Mouse (Mus musculus) hindbrain, embryonic 11.5 days (tissue): ENCODE data around the gene Adssl1. TPM values are rescaled to one million over a fixed set of nuclear protein-coding genes. Genes with fewer than 3 reads are reported as not detected.

Experiments
- ATAC-seq: fragments of 200-750 bp; cut with Nextera tagmentation; 2 replicates; pipeline ENCODE4 v1.8.0; 2017; ENCODE audit warnings: mild to moderate bottlenecking, moderate TSS enrichment, moderate library complexity; ENCODE audit not compliant: low FRiP score
- DNase-seq: peaks from one replicate; pipeline ENCODE4 v3.0.0-alpha.2; 2015; ENCODE audit warnings: low spot score
- H3K27ac ChIP-seq: fragments of 300-500 bp; sonication (generic); 2 replicates; pipeline ENCODE4 v1.5.1; 2014; ENCODE audit warnings: mild to moderate bottlenecking, low read depth, low read length
- H3K27me3 ChIP-seq: fragments of 300-500 bp; sonication (generic); 2 replicates; pipeline ENCODE4 v1.6.1; 2014; ENCODE audit warnings: mild to moderate bottlenecking, low read length, moderate library complexity, mixed read lengths; ENCODE audit not compliant: control insufficient read depth, insufficient read depth
- H3K36me3 ChIP-seq: fragments of 300-500 bp; sonication (generic); 2 replicates; pipeline ENCODE4 v1.6.1; 2014; ENCODE audit warnings: mild to moderate bottlenecking, low read length, moderate library complexity, mixed read lengths; ENCODE audit not compliant: control insufficient read depth, insufficient read depth
- H3K4me1 ChIP-seq: fragments of 300-500 bp; sonication (generic); replicated peaks from 2 replicates; pipeline ENCODE4 v1.6.1; 2014; ENCODE audit warnings: low read length, mixed read lengths; ENCODE audit not compliant: control insufficient read depth, insufficient read depth
- H3K4me2 ChIP-seq: fragments of 300-500 bp; sonication (generic); replicated peaks from 2 replicates; pipeline ENCODE4 v1.6.1; 2014; ENCODE audit warnings: mild to moderate bottlenecking, low read depth, low read length
- H3K4me3 ChIP-seq: fragments of 300-500 bp; sonication (generic); 2 replicates; pipeline ENCODE4 v1.5.1; 2014; ENCODE audit warnings: low read depth, low read length
- H3K9ac ChIP-seq: fragments of 300-500 bp; sonication (generic); 2 replicates; pipeline ENCODE4 v1.6.1; 2014; ENCODE audit warnings: low read depth, low read length
- H3K9me3 ChIP-seq: fragments of 300-500 bp; sonication (generic); 2 replicates; pipeline ENCODE4 v1.6.1; 2016; ENCODE audit warnings: low read length; ENCODE audit not compliant: control insufficient read depth
- WGBS: fragments of 180-500 bp; shearing (Covaris S2); extraction: QIAGEN DNeasy Blood & Tissue Kit; methylation state at CpG from one replicate; pipeline ENCODE4 v1.1.7; 2014; 5-methylcytosine and 5-hydroxymethylcytosine counted together
- polyA plus RNA-seq: library from polyadenylated mRNA; unstranded; fragments of >200 nt; fragmentation: Nextera tagmentation; extraction: Ambion mirVana; gene quantifications from 2 replicates; pipeline ENCODE4 v1.2.1, GENCODE M21; 2014

Gene Adssl1
- polyA plus RNA-seq, 1 experiment from 2014 or later = 2.1 TPM

DNA sequence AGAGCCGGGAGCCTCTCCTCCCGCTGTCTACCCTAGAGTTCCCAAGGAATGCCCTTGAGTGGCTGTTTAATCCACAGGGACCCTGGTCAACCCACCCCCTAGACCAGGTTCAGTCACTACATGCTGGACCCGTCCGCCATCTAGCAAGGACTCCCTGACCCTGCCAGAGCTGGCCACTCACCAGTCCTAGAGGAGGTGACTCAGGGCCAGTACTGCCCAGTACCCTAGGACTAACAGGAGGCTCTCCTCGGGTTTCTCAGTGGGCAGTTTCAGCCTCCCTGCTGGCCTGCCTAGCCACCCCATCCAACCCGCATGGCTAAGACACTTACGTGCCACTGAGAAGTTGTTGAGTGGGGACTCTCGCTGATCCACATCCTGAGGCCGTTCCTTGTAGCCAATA is 42.0 kb downstream of the Adssl1 start:
- H3K4me1 ChIP-seq = peaks cover 52% of the 10 kb centered on the region
- peaks cover 23% of the 10 kb centered on the region for H3K36me3 ChIP-seq
- WGBS = 80% methylated on average over 9 of the region's 9 CpGs
- ATAC-seq = no peak
- no peak overlapping the region for H3K4me2 ChIP-seq
- no peak for DNase-seq
- peak overlapping the region; percentile 87 for H3K27ac ChIP-seq
- peak overlapping the region; percentile 20; the same call in 1 of the 2 replicates for H3K9ac ChIP-seq
- no peaks in the 10 kb centered on the region for H3K9me3 ChIP-seq
- H3K4me3 ChIP-seq = no peak overlapping the region
- H3K27me3 ChIP-seq = no peaks in the 10 kb centered on the region

DNA sequence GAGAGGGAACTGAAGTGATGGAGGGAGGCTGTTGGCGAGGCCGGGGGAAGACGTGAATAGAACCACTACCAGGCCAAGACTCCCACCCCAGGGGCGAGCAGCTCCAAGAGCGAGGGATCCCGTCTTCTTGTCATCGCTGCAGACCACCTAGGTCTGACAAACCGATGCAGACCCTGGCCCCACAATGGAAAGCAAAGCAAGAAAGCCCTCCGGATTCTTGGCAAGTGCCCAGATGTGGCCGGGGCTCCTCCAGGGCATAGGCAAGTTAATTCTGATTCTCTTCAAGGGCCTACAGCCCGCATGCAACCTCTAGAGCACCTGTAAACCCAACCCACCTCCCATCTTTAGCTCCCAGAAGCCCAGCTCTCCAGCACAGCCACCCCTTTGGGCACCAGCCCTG is 43.5 kb downstream of the Adssl1 start:
- DNase-seq (no peak), ATAC-seq (no peak)
- Histone ChIP-seq H3K9ac (peak overlapping the region; percentile 55; the same call in 1 of the 2 replicates), H3K27ac (peak overlapping the region; percentile 93), H3K27me3 (no peaks in the 10 kb centered on the region), H3K36me3 (peaks cover 17% of the 10 kb centered on the region), H3K4me1 (peaks cover 52% of the 10 kb centered on the region), H3K4me3 (no peak overlapping the region), H3K4me2 (0 out of 2 replicates have a peak overlapping the region, but pooled peaks have one; percentile 21), H3K9me3 (no peaks in the 10 kb centered on the region)
- WGBS = 86% methylated on average over 11 of the region's 11 CpGs

DNA sequence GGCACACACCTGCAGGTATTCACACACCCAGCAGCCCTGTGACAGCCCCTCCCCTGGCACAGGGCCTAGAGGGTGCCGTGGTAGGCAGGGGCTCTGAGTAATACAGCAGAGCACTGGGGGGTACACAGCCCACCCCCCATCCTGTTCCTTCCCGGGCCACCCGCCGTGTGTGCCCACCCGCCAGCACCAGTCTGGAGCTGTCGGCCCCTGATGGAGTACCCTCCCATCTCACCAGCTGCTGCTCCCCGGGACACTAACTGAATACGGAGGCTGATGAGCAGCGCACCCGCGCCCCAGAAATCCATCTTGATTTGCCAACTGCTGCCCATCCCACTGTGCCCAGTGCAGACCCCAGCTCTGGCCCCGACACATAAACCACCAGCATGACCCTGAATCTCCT is 43.9 kb downstream of the Adssl1 start:
- 74% methylated on average over 12 of the region's 12 CpGs for WGBS
- peaks cover 52% of the 10 kb centered on the region for H3K4me1 ChIP-seq

DNA sequence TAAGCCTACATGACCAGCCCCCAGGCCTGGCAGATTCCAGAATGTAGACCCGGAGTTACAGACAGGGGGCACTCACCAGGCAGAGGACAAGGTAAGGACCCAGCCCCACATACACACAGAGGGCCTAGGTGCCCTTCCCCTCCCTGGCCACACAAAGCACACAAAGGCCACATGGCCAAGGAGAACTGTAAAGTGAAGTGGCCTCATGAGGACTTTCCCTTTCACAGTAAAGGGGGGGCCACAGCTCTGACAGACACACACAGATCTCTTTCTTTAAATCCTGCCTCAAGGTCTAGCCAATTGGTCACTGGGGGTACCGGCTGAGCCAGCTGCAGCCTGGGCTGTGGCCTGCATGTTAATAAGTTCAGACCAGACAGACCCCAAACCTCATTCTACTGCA is 44.3 kb downstream of the Adssl1 start:
- ATAC-seq = peak; percentile 59
- peak; percentile 64 for DNase-seq
- WGBS = 27% methylated on average over 2 of the region's 2 CpGs

More for the DNA sequence above, 43.9 kb downstream of the Adssl1 start:
- H3K9me3 ChIP-seq = no peaks in the 10 kb centered on the region
- no peaks in the 10 kb centered on the region for H3K27me3 ChIP-seq
- H3K36me3 ChIP-seq = peaks cover 17% of the 10 kb centered on the region
- peak overlapping the region; percentile 93 for H3K27ac ChIP-seq
- H3K4me3 ChIP-seq = no peak overlapping the region
- peak overlapping the region; percentile 55; the same call in 1 of the 2 replicates for H3K9ac ChIP-seq
- H3K4me2 ChIP-seq = peak overlapping the region; percentile 21; the same call in 1 of the 2 replicates
- DNase-seq = no peak
- peak; percentile 12; the same call in 1 of the 2 replicates for ATAC-seq

DNA sequence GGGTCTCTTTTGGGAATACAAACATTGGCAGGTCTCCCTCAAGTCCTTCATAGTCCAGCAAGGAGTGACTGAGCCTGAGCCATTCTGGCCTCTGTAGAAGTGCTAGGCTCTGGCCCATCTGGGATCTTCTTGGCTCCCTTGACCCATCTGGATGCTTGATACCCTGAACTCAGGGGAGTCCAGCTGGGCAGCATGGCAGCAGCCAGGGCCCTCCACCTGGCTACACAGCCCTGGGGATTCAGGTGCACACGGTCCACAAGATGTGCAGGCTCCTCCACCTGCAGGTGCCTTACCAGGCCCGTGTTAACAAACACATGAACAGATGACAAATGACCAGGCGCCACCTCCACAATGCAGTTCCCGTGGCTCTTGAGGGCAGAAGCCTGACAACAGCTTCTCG is 44.8 kb downstream of the Adssl1 start:
- Histone ChIP-seq H3K36me3 (peaks cover 22% of the 10 kb centered on the region), H3K4me3 (no peak overlapping the region), H3K4me1 (peaks cover 52% of the 10 kb centered on the region), H3K27ac (peak overlapping the region; percentile 93), H3K9me3 (no peaks in the 10 kb centered on the region), H3K27me3 (no peaks in the 10 kb centered on the region), H3K9ac (peak overlapping the region; percentile 49; the same call in 1 of the 2 replicates), H3K4me2 (no peak overlapping the region)
- no peak for DNase-seq
- 0 out of 2 replicates have a peak, but pooled peaks have one; percentile 0 for ATAC-seq
- WGBS = 65% methylated on average over 5 of the region's 5 CpGs

More for the DNA sequence above, 44.3 kb downstream of the Adssl1 start:
- Histone ChIP-seq H3K4me1 (peaks cover 52% of the 10 kb centered on the region), H3K36me3 (peaks cover 18% of the 10 kb centered on the region), H3K27ac (peak overlapping the region; percentile 93), H3K4me3 (no peak overlapping the region), H3K9ac (peak overlapping the region; percentile 55; the same call in 1 of the 2 replicates), H3K9me3 (no peaks in the 10 kb centered on the region), H3K4me2 (no peak overlapping the region; the same call in 1 of the 2 replicates), H3K27me3 (no peaks in the 10 kb centered on the region)

DNA sequence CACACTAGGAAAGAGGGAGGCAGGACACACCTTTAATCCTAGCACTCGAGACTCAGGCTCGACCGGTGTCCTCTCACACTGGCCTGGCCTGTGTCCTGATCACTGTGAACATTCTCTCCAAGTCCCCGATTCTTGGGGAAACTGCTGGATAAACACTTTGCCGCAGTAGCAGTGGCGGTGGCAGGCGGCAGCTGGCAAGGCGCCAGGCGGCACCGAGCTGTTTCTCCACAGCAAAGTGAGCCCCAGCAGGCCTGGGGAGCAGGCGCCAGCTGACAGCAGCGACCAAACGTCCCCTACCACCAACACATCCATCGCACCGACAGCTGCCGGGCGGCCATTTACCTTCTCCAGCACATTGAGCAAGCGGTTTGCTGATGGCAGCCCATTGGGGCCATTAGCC is 45.6 kb downstream of the Adssl1 start:
- Histone ChIP-seq H3K9me3 (no peaks in the 10 kb centered on the region), H3K36me3 (peaks cover 26% of the 10 kb centered on the region), H3K4me3 (no peak overlapping the region), H3K27ac (peak overlapping the region; percentile 93), H3K4me1 (peaks cover 53% of the 10 kb centered on the region), H3K9ac (peak overlapping the region; percentile 49), H3K27me3 (no peaks in the 10 kb centered on the region), H3K4me2 (no peak overlapping the region)
- ATAC-seq (peak; percentile 21; the same call in 1 of the 2 replicates), DNase-seq (peak; percentile 60)
- 63% methylated on average over 18 of the region's 18 CpGs for WGBS

DNA sequence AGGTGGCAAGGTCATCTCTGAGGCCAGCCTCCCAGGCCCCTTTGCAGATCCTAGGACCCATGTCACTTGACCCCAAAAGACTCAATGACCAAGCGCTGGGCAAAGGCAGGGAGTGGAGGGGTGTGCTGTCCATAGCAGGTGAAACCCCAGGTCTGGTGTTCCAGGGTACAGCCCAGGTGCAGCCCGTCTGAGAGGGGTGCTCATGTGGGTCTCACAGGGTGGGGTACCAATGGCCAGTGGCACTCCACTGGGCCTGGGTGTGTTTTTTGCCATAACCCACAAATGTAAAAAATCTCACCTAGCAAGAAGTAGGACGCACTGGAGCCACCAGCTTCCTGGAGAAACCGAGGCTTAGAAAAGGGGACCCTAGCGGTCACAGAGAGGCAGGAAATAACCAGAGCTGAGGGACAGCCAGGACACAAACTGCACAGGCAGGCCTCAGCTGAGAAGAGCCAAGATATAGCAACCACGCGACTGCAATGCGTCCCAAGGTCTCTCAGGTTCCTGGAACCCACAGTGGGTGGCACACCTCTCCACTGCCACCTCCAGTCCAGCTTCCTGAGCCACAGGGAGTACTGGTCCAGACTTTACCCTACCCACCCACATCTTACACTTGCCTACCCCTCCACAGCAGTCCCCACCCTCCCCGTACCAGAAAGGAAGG is 46.2 kb downstream of the Adssl1 start:
- ATAC-seq (no peak), DNase-seq (no peak)
- H3K9ac ChIP-seq = peak overlapping the region; percentile 23; the same call in 1 of the 2 replicates
- peaks cover 57% of the 10 kb centered on the region for H3K4me1 ChIP-seq
- whole genome bisulfite sequencing = 92% methylated on average over 9 of the region's 9 CpGs
- peaks cover 26% of the 10 kb centered on the region for H3K36me3 ChIP-seq
- H3K4me2 ChIP-seq = no peak overlapping the region
- H3K9me3 ChIP-seq = no peaks in the 10 kb centered on the region
- H3K27ac ChIP-seq = peak overlapping the region; percentile 93
- H3K4me3 ChIP-seq = no peak overlapping the region
- H3K27me3 ChIP-seq = no peaks in the 10 kb centered on the region

DNA sequence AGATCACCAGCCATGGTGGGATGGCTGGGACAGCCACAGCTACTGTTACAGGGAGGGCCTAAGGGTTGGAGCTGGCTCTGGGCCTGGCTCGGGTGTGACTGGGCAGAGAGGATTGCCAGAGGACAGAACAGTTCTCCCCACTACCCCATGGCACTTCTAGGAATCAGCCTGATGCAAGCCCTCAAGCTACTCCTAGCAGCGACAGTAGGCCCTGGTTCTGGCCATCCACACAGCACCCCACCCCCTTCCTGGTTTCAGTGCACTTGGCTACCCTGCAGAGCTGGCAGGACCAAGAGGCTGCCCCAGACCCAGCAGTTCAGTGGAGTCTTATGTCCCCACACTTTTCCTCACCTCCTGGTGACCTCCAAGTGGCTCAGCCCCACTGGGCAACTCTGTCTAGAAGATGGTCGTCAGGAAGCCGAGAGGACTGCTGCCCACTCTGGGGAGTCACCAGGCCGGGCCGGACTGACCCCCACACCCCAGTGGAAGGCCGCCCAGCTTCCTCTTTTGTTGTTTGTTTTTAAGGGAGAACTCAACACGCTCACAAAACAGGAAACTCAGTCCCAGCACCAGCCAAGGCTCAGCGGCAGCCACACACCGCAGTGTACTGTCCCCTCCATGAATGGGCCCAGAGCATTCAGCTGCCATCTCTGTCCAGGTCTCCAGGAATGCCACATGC is 47.9 kb downstream of the Adssl1 start:
- Histone ChIP-seq H3K4me2 (no peak overlapping the region), H3K4me1 (peaks cover 49% of the 10 kb centered on the region), H3K27ac (peak overlapping the region; percentile 47; the same call in 1 of the 2 replicates), H3K27me3 (no peaks in the 10 kb centered on the region), H3K36me3 (peaks cover 23% of the 10 kb centered on the region), H3K9ac (no peak overlapping the region), H3K4me3 (no peak overlapping the region), H3K9me3 (no peaks in the 10 kb centered on the region)
- 83% methylated on average over 10 of the region's 10 CpGs for WGBS
- DNase-seq (no peak), ATAC-seq (no peak)
